Mouse (Mus musculus): ENCODE data around the gene P2rx7.
"Not testable (repeated sequence)": the region's sequence is repeated elsewhere in the genome, so short reads cannot be mapped to it uniquely, and the experiment has no call there.

DNA sequence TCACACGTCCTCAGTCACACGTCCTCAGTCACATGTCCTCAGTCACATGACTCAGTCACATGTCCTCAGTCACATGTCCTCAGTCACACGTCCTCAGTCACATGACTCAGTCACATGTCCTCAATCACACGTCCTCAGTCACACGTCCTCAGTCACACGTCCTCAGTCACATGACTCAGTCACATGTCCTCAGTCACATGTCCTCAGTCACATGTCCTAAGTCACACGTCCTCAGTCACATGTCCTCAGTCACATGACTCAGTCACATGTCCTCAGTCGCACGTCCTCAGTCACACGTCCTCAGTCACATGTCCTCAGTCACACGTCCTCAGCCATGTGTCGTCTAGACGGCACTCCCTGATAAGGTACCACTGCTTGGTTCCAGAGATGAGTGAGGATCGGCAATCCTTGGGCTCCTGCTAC lies 4.3 kb downstream of the P2rx7 start:
- not testable (repeated sequence) for TF ChIP-seq GATA1 (IDR thresholded peaks at IDR 0.05; ENCODE audit: borderline replicate concordance, low read length); FLI1 (IDR thresholded peaks at IDR 0.05; ENCODE audit: low read length)

Data from megakaryocyte, embryonic 14.5 days (primary cell).